Mouse (Mus musculus) neural tube, embryonic 14.5 days (tissue): Measurements from ENCODE around the gene Tsku. TPM values are rescaled to one million over a fixed set of nuclear protein-coding genes. Genes with fewer than 3 reads are reported as not detected.

Experiments
- ATAC-seq: fragments of 200-750 bp; cut with Nextera tagmentation; 2 replicates; pipeline ENCODE4 v1.8.0; 2017; ENCODE audit warnings: low read depth, mild to moderate bottlenecking, moderate TSS enrichment, moderate library complexity
- H3K27ac ChIP-seq: fragments of 300-500 bp; sonication (generic); 2 replicates; pipeline ENCODE4 v1.5.1; 2014; ENCODE audit warnings: low read depth, mild to moderate bottlenecking, control low read depth, low read length, moderate library complexity, mixed read lengths
- H3K27me3 ChIP-seq: fragments of 300-500 bp; sonication (generic); 2 replicates; pipeline ENCODE4 v1.6.1; 2014; ENCODE audit warnings: low read length; ENCODE audit not compliant: control insufficient read depth, insufficient read depth
- H3K36me3 ChIP-seq: fragments of 300-500 bp; sonication (generic); 2 replicates; pipeline ENCODE4 v1.6.1; 2014; ENCODE audit warnings: low read length, mixed read lengths; ENCODE audit not compliant: control insufficient read depth, insufficient read depth
- H3K4me1 ChIP-seq: fragments of 300-500 bp; sonication (generic); 2 replicates; pipeline ENCODE4 v1.6.1; 2014; ENCODE audit warnings: low read length; ENCODE audit not compliant: control insufficient read depth, insufficient read depth
- H3K4me2 ChIP-seq: fragments of 300-500 bp; sonication (generic); 2 replicates; pipeline ENCODE4 v1.6.1; 2014; ENCODE audit warnings: mild to moderate bottlenecking, low read depth, low read length, control low read depth
- H3K4me3 ChIP-seq: fragments of 300-500 bp; sonication (generic); 2 replicates; pipeline ENCODE4 v1.5.1; 2014; ENCODE audit warnings: low read depth, low read length, control low read depth, mixed read lengths
- H3K9ac ChIP-seq: fragments of 300-500 bp; sonication (generic); replicated peaks from 2 replicates; pipeline ENCODE4 v1.6.1; 2014; ENCODE audit warnings: low read depth, mild to moderate bottlenecking, control low read depth, low read length, mixed read lengths
- H3K9me3 ChIP-seq: fragments of 300-500 bp; sonication (generic); 2 replicates; pipeline ENCODE4 v1.6.1; 2016; ENCODE audit warnings: low read length; ENCODE audit not compliant: control insufficient read depth
- WGBS: fragments of 180-500 bp; shearing (Covaris S2); extraction: QIAGEN DNeasy Blood & Tissue Kit; methylation state at CpG from one replicate; pipeline ENCODE4 v1.1.7; 2014; 5-methylcytosine and 5-hydroxymethylcytosine counted together
- polyA plus RNA-seq: library from polyadenylated mRNA; unstranded; fragments of >200 nt; fragmentation: Nextera tagmentation; extraction: Ambion mirVana; gene quantifications from 2 replicates; pipeline ENCODE4 v1.2.1, GENCODE M21; 2014

Tsku gene
- 8.7 and 9.4 TPM in 2 replicates for polyA plus RNA-seq

DNA sequence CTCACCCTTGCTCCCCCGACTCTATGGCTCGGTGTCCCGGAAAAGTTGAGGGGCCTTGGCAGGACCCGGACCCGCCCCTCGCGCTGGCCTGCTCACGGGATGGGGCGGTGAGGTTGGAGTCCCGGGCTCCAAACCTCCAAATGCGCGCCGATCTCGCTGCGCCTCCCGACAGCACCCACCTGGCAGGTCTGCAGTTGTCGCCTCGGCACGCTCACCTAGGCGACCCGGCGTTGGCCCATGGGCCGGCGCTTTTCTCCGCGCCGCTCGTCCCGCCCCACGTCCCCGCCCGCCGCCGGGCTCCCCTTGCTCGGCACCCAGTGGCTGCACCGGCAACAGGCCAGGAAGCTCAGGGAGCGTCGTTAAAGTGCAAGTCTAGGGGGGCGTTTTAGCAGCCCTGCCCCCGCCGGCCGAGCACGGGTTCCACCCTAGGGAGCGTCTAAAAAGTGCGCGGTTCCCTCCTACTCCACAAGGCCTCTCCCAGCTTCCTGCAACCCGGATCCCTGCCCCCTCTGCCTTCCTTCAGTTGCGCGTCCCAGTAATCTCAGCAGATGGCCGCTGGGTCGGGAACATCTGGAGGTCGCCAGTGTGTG is at the start of gene Tsku:
Tsku (minus strand) TSS at position 266 of the 590 bp plus-strand sequence.
- WGBS = under 1% methylated on average over 52 of the region's 52 CpGs
- Histone ChIP-seq H3K4me2 (peak within 1 kb of the TSS; percentile 89), H3K4me3 (peak within 1 kb of the TSS; percentile 80), H3K9ac (peak within 1 kb of the TSS; percentile 80), H3K9me3 (no peaks in the 10 kb centered on the region), H3K27ac (peak within 1 kb of the TSS; percentile 80), H3K27me3 (no peaks in the 10 kb centered on the region), H3K4me1 (peaks cover 9% of the 10 kb centered on the region; the same call in 1 of the 2 replicates), H3K36me3 (no peaks in the 10 kb centered on the region)
- peak; percentile 92 for ATAC-seq

DNA sequence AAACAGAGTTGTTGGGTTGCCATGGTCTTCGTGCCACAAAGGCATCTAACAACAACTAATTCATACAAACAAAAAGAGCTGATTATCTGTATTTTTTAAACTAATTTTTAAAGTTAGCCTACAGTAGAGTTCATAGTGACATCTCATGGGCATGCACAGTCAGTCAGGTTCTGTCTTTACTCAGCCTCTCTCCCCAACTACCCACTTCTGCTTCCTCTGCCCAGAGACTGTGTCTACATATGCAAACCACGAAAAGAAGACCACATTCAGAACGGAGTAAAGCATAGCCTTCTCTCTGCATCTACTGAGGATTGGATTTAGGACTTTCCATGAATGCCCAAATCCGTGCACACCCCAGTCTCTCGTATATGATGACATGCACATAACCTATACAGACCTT is 46.5 kb upstream of the Tsku start:
- Histone ChIP-seq H3K4me3 (no peak overlapping the region), H3K27ac (no peak overlapping the region), H3K4me1 (peaks cover 7% of the 10 kb centered on the region; the same call in 1 of the 2 replicates), H3K4me2 (no peak overlapping the region), H3K36me3 (no peaks in the 10 kb centered on the region), H3K27me3 (no peaks in the 10 kb centered on the region), H3K9me3 (no peaks in the 10 kb centered on the region), H3K9ac (no peak overlapping the region)
- WGBS = 87% methylated on average over 5 of the region's 5 CpGs
- no peak for ATAC-seq

DNA sequence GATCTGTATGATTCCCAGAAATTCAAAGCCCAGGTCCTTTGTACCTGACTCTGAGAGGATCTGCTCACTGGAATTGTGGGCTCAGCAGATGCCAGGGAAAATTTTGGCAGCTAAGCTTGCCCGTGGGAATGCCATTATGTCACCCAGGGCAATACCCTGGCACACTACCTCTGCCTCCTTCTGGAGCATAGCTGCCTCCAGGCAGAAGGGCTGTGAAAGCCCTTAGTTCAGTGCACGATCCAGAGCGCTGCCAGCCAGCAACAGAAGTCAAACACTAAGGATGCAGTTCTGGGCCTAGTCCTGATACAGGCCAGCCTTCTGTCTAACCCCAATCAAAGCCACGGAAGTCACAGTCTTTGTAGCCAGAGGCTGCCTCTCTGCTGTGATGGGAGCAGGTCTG is 42.9 kb upstream of the Tsku start:
- peak; percentile 63; the same call in 1 of the 2 replicates for ATAC-seq
- H3K27ac ChIP-seq = peak overlapping the region; percentile 22; the same call in 1 of the 2 replicates
- H3K4me2 ChIP-seq = no peak overlapping the region
- H3K9me3 ChIP-seq = no peaks in the 10 kb centered on the region
- 53% methylated on average over 4 of the region's 4 CpGs for WGBS
- no peak overlapping the region for H3K4me3 ChIP-seq
- H3K4me1 ChIP-seq = peaks cover 7% of the 10 kb centered on the region; the same call in 1 of the 2 replicates
- no peaks in the 10 kb centered on the region for H3K36me3 ChIP-seq
- H3K9ac ChIP-seq = no peak overlapping the region
- H3K27me3 ChIP-seq = no peaks in the 10 kb centered on the region

- Histone ChIP-seq H3K4me3 (no peak overlapping the region), H3K4me2 (no peak overlapping the region), H3K27ac (no peak overlapping the region), H3K9ac (no peak overlapping the region), H3K27me3 (no peaks in the 10 kb centered on the region), H3K9me3 (no peaks in the 10 kb centered on the region), H3K36me3 (no peaks in the 10 kb centered on the region), H3K4me1 (peaks cover 7% of the 10 kb centered on the region; the same call in 1 of the 2 replicates)
- peak; percentile 61 for ATAC-seq
- 47% methylated on average over 15 of the region's 15 CpGs for WGBS
Observed at GRCm38 (mm10) chr7:98402582-98403574, 41.8 kb upstream of the Tsku start.

- Histone ChIP-seq H3K4me3 (no peak overlapping the region), H3K4me1 (no peaks in the 10 kb centered on the region), H3K9me3 (no peaks in the 10 kb centered on the region), H3K9ac (no peak overlapping the region), H3K27ac (no peak overlapping the region), H3K27me3 (no peaks in the 10 kb centered on the region), H3K4me2 (no peak overlapping the region), H3K36me3 (no peaks in the 10 kb centered on the region)
- WGBS = 85% methylated on average over 8 of the region's 8 CpGs
- ATAC-seq = no peak
Observed at GRCm38 (mm10) chr7:98392466-98393201, 31.5 kb upstream of the Tsku start.

DNA sequence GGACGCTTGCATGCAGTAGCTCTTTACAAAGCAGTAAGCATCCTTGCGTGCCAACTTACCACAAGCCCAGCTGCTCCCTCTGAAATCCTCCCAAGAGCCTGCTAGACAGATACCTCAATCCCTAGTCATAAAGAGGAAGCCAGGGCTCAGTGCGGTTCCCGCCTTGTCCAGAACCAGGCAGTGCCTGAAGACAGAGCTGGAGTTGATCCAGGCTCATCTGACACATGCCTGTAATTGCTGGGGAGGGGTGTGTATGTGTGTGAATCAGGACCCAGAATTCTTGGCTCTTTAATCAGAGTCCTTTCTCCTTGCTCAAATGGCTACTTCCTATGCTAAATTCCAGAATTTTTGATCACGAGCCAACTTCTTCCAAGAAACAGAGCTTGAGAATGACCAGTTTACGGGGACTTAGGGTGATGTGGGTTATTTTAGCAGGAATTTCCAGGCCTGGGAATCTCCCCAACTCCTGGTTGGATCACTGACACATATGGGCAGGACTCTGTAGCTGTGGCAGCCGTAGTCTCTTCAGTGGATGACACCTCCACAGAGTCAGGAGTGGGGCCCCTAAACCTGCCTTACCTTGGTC is 30.3 kb upstream of the Tsku start:
- H3K4me3 ChIP-seq = no peak overlapping the region
- no peaks in the 10 kb centered on the region for H3K9me3 ChIP-seq
- no peak overlapping the region for H3K27ac ChIP-seq
- H3K4me1 ChIP-seq = no peaks in the 10 kb centered on the region
- no peaks in the 10 kb centered on the region for H3K27me3 ChIP-seq
- 70% methylated on average over 7 of the region's 7 CpGs for WGBS
- no peak overlapping the region for H3K9ac ChIP-seq
- H3K4me2 ChIP-seq = no peak overlapping the region
- ATAC-seq = peak; percentile 52; the same call in 1 of the 2 replicates
- H3K36me3 ChIP-seq = no peaks in the 10 kb centered on the region

DNA sequence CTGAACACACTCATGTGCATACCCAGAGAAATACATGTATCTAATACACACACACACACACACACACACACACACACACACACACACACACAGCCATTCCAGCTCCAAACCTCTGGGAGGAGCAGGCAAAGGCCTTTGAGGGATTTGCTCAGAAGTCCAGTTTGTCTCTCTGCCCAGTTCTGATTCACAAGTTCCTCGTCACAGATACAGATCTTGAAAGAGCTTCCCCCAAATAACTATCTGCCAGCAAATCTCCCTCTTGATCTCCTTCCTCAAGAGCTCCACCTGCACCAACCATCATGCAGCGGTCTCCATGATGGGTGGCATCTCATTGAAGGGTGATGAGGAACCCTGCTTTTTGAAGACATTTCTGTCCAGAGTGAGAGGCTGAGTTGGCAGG is 29.4 kb upstream of the Tsku start:
- H3K4me1 ChIP-seq = no peaks in the 10 kb centered on the region
- no peak overlapping the region for H3K4me2 ChIP-seq
- no peak overlapping the region for H3K9ac ChIP-seq
- WGBS = 95% methylated on average over 2 of the region's 2 CpGs
- H3K9me3 ChIP-seq = no peaks in the 10 kb centered on the region
- H3K4me3 ChIP-seq = no peak overlapping the region
- no peaks in the 10 kb centered on the region for H3K36me3 ChIP-seq
- no peak for ATAC-seq
- H3K27me3 ChIP-seq = no peaks in the 10 kb centered on the region
- no peak overlapping the region for H3K27ac ChIP-seq

GRCm38 (mm10) chr7:98389656-98390055 is 28.5 kb upstream of the Tsku start:
- no peaks in the 10 kb centered on the region for H3K4me1 ChIP-seq
- no peaks in the 10 kb centered on the region for H3K27me3 ChIP-seq
- ATAC-seq = no peak
- H3K4me2 ChIP-seq = no peak overlapping the region
- no peak overlapping the region for H3K9ac ChIP-seq
- WGBS = 90% methylated on average over 9 of the region's 9 CpGs
- H3K4me3 ChIP-seq = no peak overlapping the region
- H3K9me3 ChIP-seq = no peaks in the 10 kb centered on the region
- no peaks in the 10 kb centered on the region for H3K36me3 ChIP-seq
- no peak overlapping the region for H3K27ac ChIP-seq
